Comparison of ENCODE assay signal across 23 mouse cellular contexts in genomic region chr2:180135414-180135813, GRCm38 (mm10). TPM values are rescaled to one million over a fixed set of nuclear protein-coding genes. Genes with fewer than 3 reads are reported as not detected.
"Had no signal": no experiment of that assay in that cellular context is flagged by ENCODE, and none has a peak within 500 bp of the region (broad histone marks: within the 10 kb centered on the region; RNA-seq: fewer than 3 reads in every experiment).

No protein-coding gene starts in this region.

- H3K4me3 ChIP-seq: megakaryocyte, embryonic 14.5 days; midbrain, embryonic 10.5 days; midbrain, embryonic 12.5 days; myocyte; neural tube, embryonic 13.5 days; neural tube, embryonic 15.5 days had no signal

- H3K27me3 ChIP-seq: megakaryocyte, embryonic 14.5 days; midbrain, embryonic 12.5 days; neural tube, embryonic 13.5 days; neural tube, embryonic 15.5 days had no signal

- H3K27ac ChIP-seq: midbrain, embryonic 10.5 days; midbrain, embryonic 12.5 days; neural tube, embryonic 13.5 days; neural tube, embryonic 15.5 days had no signal

- H3K4me2 ChIP-seq: lung, embryonic 14.5 days; midbrain, embryonic 12.5 days; neural tube, embryonic 13.5 days; neural tube, embryonic 15.5 days had no signal

- H3K9me3 ChIP-seq: megakaryocyte, embryonic 14.5 days; midbrain, embryonic 10.5 days; midbrain, embryonic 12.5 days; neural tube, embryonic 13.5 days; neural tube, embryonic 15.5 days had no signal

- H3K9ac ChIP-seq: lung, embryonic 14.5 days; midbrain, embryonic 12.5 days; neural tube, embryonic 13.5 days; neural tube, embryonic 15.5 days had no signal

- ATAC-seq: midbrain, embryonic 16.5 days had no signal

- DNase-seq: lung, adult 18-20 months; lung, embryonic 14.5 days; lung, postnatal 10 days; lung, postnatal 4 days; midbrain, embryonic 14.5 days; retina, postnatal 1 day; right cerebral cortex, adult 18-20 months; right cerebral cortex, postnatal 25 days; right cerebral cortex, postnatal 4 days; spleen, adult 18-20 months; thymus, adult 18-20 months; thymus, postnatal 14 days; thymus, postnatal 36 days had no signal

- H3K4me1 ChIP-seq: midbrain, embryonic 10.5 days; midbrain, embryonic 12.5 days; neural tube, embryonic 13.5 days; neural tube, embryonic 15.5 days had no signal

RNA-seq across cellular contexts. Expression of gene Hrh3, which starts 31.1 kb away (rescaled TPM):
- polyA plus RNA-seq: lung, embryonic 14.5 days; lung, embryonic 16.5 days; stomach, embryonic 14.5 days; stomach, embryonic 16.5 days had no signal
